Mouse (Mus musculus): ENCODE results near the gene Nell2. TPM values are rescaled to one million over a fixed set of nuclear protein-coding genes. Genes with fewer than 3 reads are reported as not detected.

The Nell2 gene
- polyA plus RNA-seq, 1 experiment from 2014 or later: 0.18 TPM

- Histone ChIP-seq H3K36me3 (replicated peaks; ENCODE audit: insufficient read depth, low read length) (no peaks in the 10 kb centered on the region), H3K4me3 (ENCODE audit: low read depth, low read length) (no peak overlapping the region), H3K4me1 (ENCODE audit: insufficient read depth) (no peaks in the 10 kb centered on the region), H3K27me3 (ENCODE audit: insufficient read depth, low read length) (no peaks in the 10 kb centered on the region), H3K27ac (ENCODE audit: low read depth) (no peak overlapping the region), H3K9me3 (ENCODE audit: low read length) (no peaks in the 10 kb centered on the region), H3K4me2 (ENCODE audit: low read depth, low read length) (no peak overlapping the region), H3K9ac (replicated peaks) (no peak overlapping the region)
- TF ChIP-seq EP300 (IDR thresholded peaks at IDR 0.05; ENCODE audit: low read depth) (no peak), CTCF (IDR thresholded peaks at IDR 0.05; ENCODE audit: low read depth) (no peak)
- WGBS (ENCODE audit: insufficient replicate concordance): 78% methylated on average over 5 of the region's 5 CpGs
- DNase-seq (no peak), ATAC-seq (no peak)
Observed at GRCm38 (mm10) chr15:95487961-95488360, 40.4 kb downstream of the Nell2 start.

DNA sequence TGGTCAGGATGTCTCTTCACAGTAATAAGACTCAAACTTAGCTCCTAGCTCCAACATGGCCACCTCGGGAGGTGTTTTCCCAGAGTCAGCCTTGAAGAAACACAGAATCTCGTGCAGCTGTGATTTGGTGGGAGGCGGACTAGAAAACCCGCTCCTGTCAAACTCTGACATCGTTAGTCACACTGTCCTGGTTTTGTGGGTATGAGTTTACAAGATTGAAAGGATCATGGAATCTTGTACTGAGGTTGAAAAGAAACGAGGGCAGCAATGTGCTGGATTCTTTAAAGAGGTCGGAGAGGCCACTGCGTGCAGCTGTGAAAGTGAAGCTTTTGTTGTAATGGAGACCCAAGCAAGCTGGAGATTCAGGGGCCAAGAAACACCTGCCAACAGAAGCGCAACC, 46.4 kb downstream of the Nell2 start:
- DNase-seq (no peak), ATAC-seq (no peak)
- TF ChIP-seq EP300 (IDR thresholded peaks at IDR 0.05; ENCODE audit: low read depth) (no peak), CTCF (IDR thresholded peaks at IDR 0.05; ENCODE audit: low read depth) (no peak)

GRCm38 (mm10) chr15:95481585-95481984, 46.8 kb downstream of the Nell2 start:
- no peak for TF ChIP-seq CTCF (IDR thresholded peaks at IDR 0.05; ENCODE audit: low read depth)
- no peak for TF ChIP-seq EP300 (IDR thresholded peaks at IDR 0.05; ENCODE audit: low read depth)
- Histone ChIP-seq H3K9ac (replicated peaks) (no peak overlapping the region), H3K4me1 (ENCODE audit: insufficient read depth) (no peaks in the 10 kb centered on the region), H3K36me3 (replicated peaks; ENCODE audit: insufficient read depth, low read length) (no peaks in the 10 kb centered on the region), H3K4me3 (ENCODE audit: low read depth, low read length) (no peak overlapping the region), H3K9me3 (ENCODE audit: low read length) (no peaks in the 10 kb centered on the region), H3K27me3 (ENCODE audit: insufficient read depth, low read length) (no peaks in the 10 kb centered on the region), H3K27ac (ENCODE audit: low read depth) (no peak overlapping the region), H3K4me2 (ENCODE audit: low read depth, low read length) (no peak overlapping the region)
- WGBS (ENCODE audit: insufficient replicate concordance): 78% methylated on average over 4 of the region's 4 CpGs
- DNase-seq (no peak), ATAC-seq (no peak)

More for the DNA sequence above, 46.4 kb downstream of the Nell2 start:
- H3K4me2 ChIP-seq (ENCODE audit: low read depth, low read length): no peak overlapping the region
- H3K27ac ChIP-seq (ENCODE audit: low read depth): no peak overlapping the region
- H3K9ac ChIP-seq (replicated peaks): no peak overlapping the region
- H3K27me3 ChIP-seq (ENCODE audit: insufficient read depth, low read length): no peaks in the 10 kb centered on the region
- H3K36me3 ChIP-seq (replicated peaks; ENCODE audit: insufficient read depth, low read length): no peaks in the 10 kb centered on the region
- no peak overlapping the region for H3K4me3 ChIP-seq (ENCODE audit: low read depth, low read length)
- no peaks in the 10 kb centered on the region for H3K4me1 ChIP-seq (ENCODE audit: insufficient read depth)
- 77% methylated on average over 9 of the region's 9 CpGs for WGBS (ENCODE audit: insufficient replicate concordance)
- H3K9me3 ChIP-seq (ENCODE audit: low read length): no peaks in the 10 kb centered on the region

GRCm38 (mm10) chr15:95476440-95476839, 51.9 kb downstream of the Nell2 start:
- no peak for ATAC-seq
- WGBS (ENCODE audit: insufficient replicate concordance): 77% methylated on average over 3 of the region's 3 CpGs
- Histone ChIP-seq H3K4me1 (ENCODE audit: insufficient read depth) (no peaks in the 10 kb centered on the region), H3K27ac (ENCODE audit: low read depth) (no peak overlapping the region), H3K27me3 (ENCODE audit: insufficient read depth, low read length) (no peaks in the 10 kb centered on the region), H3K36me3 (replicated peaks; ENCODE audit: insufficient read depth, low read length) (no peaks in the 10 kb centered on the region), H3K9ac (replicated peaks) (no peak overlapping the region), H3K4me3 (ENCODE audit: low read depth, low read length) (no peak overlapping the region), H3K9me3 (ENCODE audit: low read length) (no peaks in the 10 kb centered on the region), H3K4me2 (ENCODE audit: low read depth, low read length) (no peak overlapping the region)
- DNase-seq: no peak
- TF ChIP-seq EP300 (IDR thresholded peaks at IDR 0.05; ENCODE audit: low read depth) (no peak), CTCF (IDR thresholded peaks at IDR 0.05; ENCODE audit: low read depth) (no peak)

DNA sequence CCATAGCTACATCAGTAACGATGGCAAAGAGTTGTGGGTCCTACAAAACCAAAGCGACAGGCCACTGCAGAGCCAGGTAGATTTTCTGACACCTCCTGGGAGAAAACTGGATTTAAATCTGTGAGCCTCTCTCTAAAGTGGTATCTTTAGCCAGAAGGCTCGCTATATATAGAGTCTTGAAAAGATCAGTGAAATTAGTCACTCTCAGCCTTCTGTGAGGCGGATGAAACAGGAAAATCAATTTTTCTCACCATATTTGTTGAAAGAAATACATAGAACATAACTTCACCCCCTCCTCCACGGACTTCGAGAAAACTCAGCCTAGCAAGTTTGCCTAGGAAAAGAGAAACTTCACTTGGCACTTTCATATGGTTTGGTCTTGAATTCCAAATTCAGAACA, 54.4 kb downstream of the Nell2 start:
- Histone ChIP-seq H3K27me3 (ENCODE audit: insufficient read depth, low read length) (no peaks in the 10 kb centered on the region), H3K27ac (ENCODE audit: low read depth) (no peak overlapping the region), H3K4me1 (ENCODE audit: insufficient read depth) (no peaks in the 10 kb centered on the region), H3K9ac (replicated peaks) (no peak overlapping the region), H3K4me3 (ENCODE audit: low read depth, low read length) (no peak overlapping the region), H3K4me2 (ENCODE audit: low read depth, low read length) (no peak overlapping the region), H3K9me3 (ENCODE audit: low read length) (no peaks in the 10 kb centered on the region), H3K36me3 (replicated peaks; ENCODE audit: insufficient read depth, low read length) (no peaks in the 10 kb centered on the region)
- DNase-seq (no peak), ATAC-seq (no peak)
- WGBS (ENCODE audit: insufficient replicate concordance): 75% methylated on average over 6 of the region's 6 CpGs
- no peak for TF ChIP-seq EP300 (IDR thresholded peaks at IDR 0.05; ENCODE audit: low read depth)

DNA sequence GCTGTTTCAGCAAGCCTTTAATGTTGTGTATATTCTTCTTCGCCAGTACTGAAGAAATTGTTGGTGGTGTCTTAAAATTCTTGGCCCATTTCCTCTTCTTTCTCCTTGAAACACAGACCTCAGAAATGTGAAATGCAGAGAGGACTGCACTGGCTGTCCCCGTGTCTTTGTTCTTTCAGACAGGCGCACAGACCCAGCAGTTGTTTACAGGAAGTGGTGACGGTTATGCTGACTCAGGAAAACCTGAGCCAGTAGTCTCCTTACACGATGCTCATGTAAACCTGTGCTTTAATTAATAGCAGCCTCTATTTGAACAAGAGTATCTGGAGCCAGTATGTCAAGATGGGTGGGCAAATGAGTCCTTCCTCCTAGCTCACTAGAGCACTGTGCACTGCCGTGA, 61.2 kb downstream of the Nell2 start:
- no peak for DNase-seq
- ATAC-seq: no peak
- Histone ChIP-seq H3K27me3 (ENCODE audit: insufficient read depth, low read length) (no peaks in the 10 kb centered on the region), H3K9me3 (ENCODE audit: low read length) (no peaks in the 10 kb centered on the region), H3K4me1 (ENCODE audit: insufficient read depth) (no peaks in the 10 kb centered on the region), H3K36me3 (replicated peaks; ENCODE audit: insufficient read depth, low read length) (no peaks in the 10 kb centered on the region), H3K4me3 (ENCODE audit: low read depth, low read length) (no peak overlapping the region), H3K4me2 (ENCODE audit: low read depth, low read length) (no peak overlapping the region), H3K27ac (ENCODE audit: low read depth) (no peak overlapping the region), H3K9ac (replicated peaks) (no peak overlapping the region)
- TF ChIP-seq EP300 (IDR thresholded peaks at IDR 0.05; ENCODE audit: low read depth): no peak
- no peak for TF ChIP-seq CTCF (IDR thresholded peaks at IDR 0.05; ENCODE audit: low read depth)
- 39% methylated on average over 6 of the region's 6 CpGs for WGBS (ENCODE audit: insufficient replicate concordance)

DNA sequence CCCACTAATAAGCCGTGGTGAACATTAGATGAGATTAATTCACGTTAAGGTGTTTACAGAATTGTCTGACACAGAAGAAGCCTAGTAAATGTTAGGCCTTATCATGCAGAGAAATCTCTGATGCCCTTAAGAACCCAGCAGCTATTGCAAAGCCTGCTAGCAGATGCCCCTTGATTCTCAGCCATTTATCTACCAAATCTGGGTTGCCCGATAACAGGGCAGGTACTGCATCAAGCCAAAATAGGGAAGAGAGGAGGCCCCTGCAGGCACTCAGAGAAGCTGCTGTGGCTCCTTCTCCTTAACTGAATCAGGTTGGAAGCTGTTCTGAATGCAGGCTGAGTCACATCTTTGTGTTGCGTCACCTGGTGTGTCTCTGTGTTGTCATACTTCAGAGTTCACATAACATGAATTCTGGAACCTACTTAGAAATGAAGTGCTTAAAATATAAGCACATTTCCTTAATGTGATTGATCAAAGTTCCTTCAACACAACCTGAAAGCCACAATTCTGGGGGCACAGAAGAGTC, 68.3 kb downstream of the Nell2 start:
- H3K9me3 ChIP-seq (ENCODE audit: low read length): no peaks in the 10 kb centered on the region
- TF ChIP-seq CTCF (IDR thresholded peaks at IDR 0.05; ENCODE audit: low read depth): no peak
- TF ChIP-seq EP300 (IDR thresholded peaks at IDR 0.05; ENCODE audit: low read depth): no peak
- H3K27ac ChIP-seq (ENCODE audit: low read depth): no peak overlapping the region
- DNase-seq (no peak), ATAC-seq (no peak)
- 72% methylated on average over 4 of the region's 4 CpGs for WGBS (ENCODE audit: insufficient replicate concordance)
- H3K36me3 ChIP-seq (replicated peaks; ENCODE audit: insufficient read depth, low read length): no peaks in the 10 kb centered on the region
- H3K9ac ChIP-seq (replicated peaks): no peak overlapping the region
- H3K27me3 ChIP-seq (ENCODE audit: insufficient read depth, low read length): no peaks in the 10 kb centered on the region
- no peak overlapping the region for H3K4me3 ChIP-seq (ENCODE audit: low read depth, low read length)
- no peak overlapping the region for H3K4me2 ChIP-seq (ENCODE audit: low read depth, low read length)
- H3K4me1 ChIP-seq (ENCODE audit: insufficient read depth): no peaks in the 10 kb centered on the region

Measured in liver, postnatal 0 days (tissue).